In the genomic region with DNA sequence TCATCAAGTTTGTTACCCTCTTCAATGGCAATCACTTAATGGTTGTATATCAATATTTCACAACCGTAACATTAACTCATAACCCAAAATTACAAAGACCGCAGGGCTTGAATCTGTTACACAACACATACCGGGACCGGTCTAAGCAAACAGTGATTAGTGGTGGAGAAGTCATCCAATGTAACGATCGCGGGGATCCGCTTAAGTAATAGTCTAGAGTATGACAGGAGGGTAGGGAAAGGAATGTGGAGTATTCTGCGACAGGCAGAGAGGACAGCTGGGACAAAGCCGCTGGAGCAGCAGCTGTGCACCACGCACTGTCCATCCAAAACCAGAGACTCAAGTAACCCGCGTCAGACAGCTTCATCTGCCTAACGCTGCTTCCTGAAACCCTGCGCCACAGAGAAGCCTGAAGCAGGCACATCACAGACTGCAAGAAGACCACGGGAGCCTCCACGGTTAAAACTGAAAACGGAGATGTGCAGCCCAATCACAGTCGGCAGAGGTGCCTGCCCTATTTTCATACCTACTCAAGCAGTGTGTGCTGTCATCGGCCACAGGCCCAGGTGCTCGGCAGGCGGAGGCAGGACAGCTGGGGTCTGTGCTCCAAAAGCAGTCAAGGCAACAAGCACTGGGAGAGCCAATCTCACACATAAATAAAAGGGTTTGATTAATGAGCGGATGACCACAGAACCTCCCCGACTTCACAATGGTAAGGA, we compare ENCODE assay signal across 10 mouse cellular contexts. TPM values are rescaled to one million over a fixed set of nuclear protein-coding genes. Genes with fewer than 3 reads are reported as not detected.
DNase-seq lines count a peak whose midpoint lies in the region; ATAC-seq and TF ChIP-seq lines count a peak whose summit lies in the region.
"Had no signal": no experiment of that assay in that cellular context is flagged by ENCODE, and none has a peak within 500 bp of the region (broad histone marks: within the 10 kb centered on the region; RNA-seq: fewer than 3 reads in every experiment).

No protein-coding gene starts in this region.

- DNase-seq in gastrocnemius, adult 2 months: no peak
- no peak for DNase-seq in gastrocnemius, postnatal 14 days
- no peak for DNase-seq in limb, embryonic 10.5 days (ENCODE audit: low spot score)
- DNase-seq in thymus, postnatal 36 days: peak; percentile 49 to 69
- DNase-seq in midbrain, embryonic 10.5 days (ENCODE audit: low spot score): no peak
- no peak for DNase-seq in embryo, embryonic 9.5 days (ENCODE audit: extremely low spot score)
- DNase-seq: cerebellum, postnatal 10 days; right cerebral cortex, postnatal 4 days had no signal

- no peak overlapping the region for H3K9ac ChIP-seq in limb, embryonic 12.5 days (replicated peaks)
- H3K9ac ChIP-seq in lung, embryonic 15.5 days: no peak overlapping the region

- peak overlapping the region; percentile 22 for H3K4me3 ChIP-seq in gastrocnemius, adult 2 months
- H3K4me3 ChIP-seq in limb, embryonic 12.5 days (replicated peaks): no peak overlapping the region
- H3K4me3 ChIP-seq in limb, embryonic 10.5 days: no peak overlapping the region
- no peak overlapping the region for H3K4me3 ChIP-seq in lung, embryonic 15.5 days
- no peak overlapping the region for H3K4me3 ChIP-seq in midbrain, embryonic 10.5 days

- no peak overlapping the region for H3K4me2 ChIP-seq in limb, embryonic 12.5 days
- H3K4me2 ChIP-seq in lung, embryonic 15.5 days: no peak overlapping the region

- TF ChIP-seq CTCF in gastrocnemius, adult 2 months (IDR thresholded peaks at IDR 0.05): no peak

- H3K36me3 ChIP-seq in limb, embryonic 12.5 days: no peaks in the 10 kb centered on the region
- H3K36me3 ChIP-seq in limb, embryonic 10.5 days: no peaks in the 10 kb centered on the region
- no peaks in the 10 kb centered on the region for H3K36me3 ChIP-seq in lung, embryonic 15.5 days
- H3K36me3 ChIP-seq in midbrain, embryonic 10.5 days: 0 out of 2 replicates have a peak, but pooled peaks cover 2% of the 10 kb centered on the region

- no peaks in the 10 kb centered on the region for H3K4me1 ChIP-seq in limb, embryonic 12.5 days (replicated peaks)
- H3K4me1 ChIP-seq in limb, embryonic 10.5 days: peaks cover 8% of the 10 kb centered on the region; the same call in 1 of the 2 replicates
- peaks cover 26% of the 10 kb centered on the region for H3K4me1 ChIP-seq in lung, embryonic 15.5 days
- H3K4me1 ChIP-seq in midbrain, embryonic 10.5 days: peaks cover 7% of the 10 kb centered on the region

- intact Hi-C loops in gastrocnemius, adult 2 months (cut with DNase I): no loop called here
- intact Hi-C loops in gastrocnemius, postnatal 14 days (cut with DNase I; ENCODE audit: low total_unique reads): no loop called here

- H3K27me3 ChIP-seq in limb, embryonic 12.5 days: no peaks in the 10 kb centered on the region
- no peaks in the 10 kb centered on the region for H3K27me3 ChIP-seq in limb, embryonic 10.5 days (ENCODE audit: low read depth, poor library complexity, severe bottlenecking)
- no peaks in the 10 kb centered on the region for H3K27me3 ChIP-seq in lung, embryonic 15.5 days
- H3K27me3 ChIP-seq in midbrain, embryonic 10.5 days (ENCODE audit: low read depth, poor library complexity, severe bottlenecking): no peaks in the 10 kb centered on the region

- peak; percentile 42; the same call in 1 of the 2 replicates for ATAC-seq in limb, embryonic 12.5 days (ENCODE audit: insufficient number of reproducible peaks, insufficient read depth, low FRiP score, low TSS enrichment, low read depth)
- peak; percentile 44; the same call in 1 of the 2 replicates for ATAC-seq in lung, embryonic 15.5 days (ENCODE audit: borderline replicate concordance, extremely low read depth, low FRiP score, low TSS enrichment)

- H3K27ac ChIP-seq in gastrocnemius, adult 2 months: no peak overlapping the region
- H3K27ac ChIP-seq in limb, embryonic 12.5 days: no peak overlapping the region
- H3K27ac ChIP-seq in limb, embryonic 10.5 days: no peak overlapping the region
- no peak overlapping the region for H3K27ac ChIP-seq in lung, embryonic 15.5 days
- no peak overlapping the region for H3K27ac ChIP-seq in midbrain, embryonic 10.5 days (replicated peaks)

- H3K9me3 ChIP-seq in limb, embryonic 12.5 days: no peaks in the 10 kb centered on the region
- H3K9me3 ChIP-seq in limb, embryonic 10.5 days (replicated peaks): no peaks in the 10 kb centered on the region
- no peaks in the 10 kb centered on the region for H3K9me3 ChIP-seq in lung, embryonic 15.5 days
- no peaks in the 10 kb centered on the region for H3K9me3 ChIP-seq in midbrain, embryonic 10.5 days (replicated peaks)

- 83% methylated on average over 24 of the region's 24 CpGs for WGBS in limb, embryonic 12.5 days
- WGBS in limb, embryonic 10.5 days: 88% methylated on average over 24 of the region's 24 CpGs
- 55% methylated on average over 24 of the region's 24 CpGs for WGBS in lung, embryonic 15.5 days
- WGBS in midbrain, embryonic 10.5 days: 88% methylated on average over 24 of the region's 24 CpGs

RNA-seq across cellular contexts. Expression of a gene that starts 13.8 kb away (rescaled TPM):
- total RNA-seq in gastrocnemius, adult 2 months (2021): 10 to 100 TPM; 15.6 to 20.1 TPM
- 10 to 100 TPM; 13.8 to 17.1 TPM for total RNA-seq in gastrocnemius, postnatal 14 days (2021)
- 23.4 and 26.4 TPM in 2 replicates for polyA plus RNA-seq in limb, embryonic 12.5 days (2016; fragmentation: Nextera tagmentation; extraction: Ambion mirVana)
- 22.3 and 26.2 TPM in 2 replicates for polyA plus RNA-seq in limb, embryonic 10.5 days (2016; fragmentation: Nextera tagmentation; extraction: Ambion mirVana)
- 40.7 and 43.3 TPM in 2 replicates for polyA plus RNA-seq in lung, embryonic 15.5 days (2015; fragmentation: Nextera tagmentation; extraction: Ambion mirVana)
- 24.9 and 27.2 TPM in 2 replicates for polyA plus RNA-seq in midbrain, embryonic 10.5 days (2016; fragmentation: Nextera tagmentation; extraction: Ambion mirVana)

Comparison
In these comparisons a context has a peak if more than half of its experiments do, and no peak if none do; other contexts are left out.
1. DNase-seq: peak in thymus, postnatal 36 days (2 of 2); none in gastrocnemius, adult 2 months (single experiment), gastrocnemius, postnatal 14 days (single experiment), limb, embryonic 10.5 days (single experiment), midbrain, embryonic 10.5 days (single experiment) and embryo, embryonic 9.5 days (single experiment).